Mouse (Mus musculus) limb, embryonic 11.5 days (tissue): ENCODE data around the gene Dock8. TPM values are rescaled to one million over a fixed set of nuclear protein-coding genes. Genes with fewer than 3 reads are reported as not detected.

Experiments
- ATAC-seq: fragments of 200-750 bp; cut with Nextera tagmentation; 2 replicates; pipeline ENCODE4 v1.8.0; 2017; ENCODE audit warnings: low read depth; ENCODE audit not compliant: insufficient number of reproducible peaks, low FRiP score, low TSS enrichment
- DNase-seq: peaks from one replicate; pipeline ENCODE4 v3.0.0-alpha.2; 2015; ENCODE audit warnings: low spot score
- H3K27ac ChIP-seq: fragments of 300-500 bp; sonication (generic); replicated peaks from 2 replicates; pipeline ENCODE4 v1.5.1; 2014; ENCODE audit warnings: low read depth, mild to moderate bottlenecking, low read length
- H3K27me3 ChIP-seq: fragments of 300-500 bp; sonication (generic); 2 replicates; pipeline ENCODE4 v1.6.1; 2014; ENCODE audit warnings: mild to moderate bottlenecking, low read length, mixed read lengths; ENCODE audit not compliant: control insufficient read depth, insufficient read depth
- H3K36me3 ChIP-seq: fragments of 300-500 bp; sonication (generic); 2 replicates; pipeline ENCODE4 v1.6.1; 2014; ENCODE audit warnings: mild to moderate bottlenecking, low read length, moderate library complexity, mixed read lengths; ENCODE audit not compliant: control insufficient read depth, insufficient read depth
- H3K4me1 ChIP-seq: fragments of 300-500 bp; sonication (generic); 2 replicates; pipeline ENCODE4 v1.6.1; 2014; ENCODE audit warnings: low read length, mixed read lengths; ENCODE audit not compliant: control insufficient read depth, insufficient read depth
- H3K4me2 ChIP-seq: fragments of 300-500 bp; sonication (generic); 2 replicates; pipeline ENCODE4 v1.6.1; 2014; ENCODE audit warnings: low read depth, mild to moderate bottlenecking, moderate library complexity; ENCODE audit not compliant: severe bottlenecking
- H3K4me3 ChIP-seq: fragments of 300-500 bp; sonication (generic); 2 replicates; pipeline ENCODE4 v1.5.1; 2014; ENCODE audit warnings: low read depth, low read length
- H3K9ac ChIP-seq: fragments of 300-500 bp; sonication (generic); 2 replicates; pipeline ENCODE4 v1.6.1; 2014; ENCODE audit warnings: mild to moderate bottlenecking, low read length
- H3K9me3 ChIP-seq: fragments of 300-500 bp; sonication (generic); 2 replicates; pipeline ENCODE4 v1.6.1; 2016; ENCODE audit warnings: low read length; ENCODE audit not compliant: control insufficient read depth
- WGBS: fragments of 180-500 bp; shearing (Covaris S2); extraction: QIAGEN DNeasy Blood & Tissue Kit; methylation state at CpG from one replicate; pipeline ENCODE4 v1.1.7; 2014; 5-methylcytosine and 5-hydroxymethylcytosine counted together
- polyA plus RNA-seq: library from polyadenylated mRNA; unstranded; fragments of >200 nt; fragmentation: Nextera tagmentation; extraction: Ambion mirVana; gene quantifications from 2 replicates; pipeline ENCODE4 v1.2.1, GENCODE M21; 2014

Gene Dock8
- polyA plus RNA-seq, 1 experiment from 2014 or later = 1.6 TPM

- ATAC-seq (no peak), DNase-seq (no peak)
- H3K4me2 ChIP-seq = no peak overlapping the region
- WGBS = 55% methylated on average over 8 of the region's 8 CpGs
- no peaks in the 10 kb centered on the region for H3K9me3 ChIP-seq
- no peak overlapping the region for H3K9ac ChIP-seq
- H3K36me3 ChIP-seq = no peaks in the 10 kb centered on the region
- no peak overlapping the region for H3K4me3 ChIP-seq
- no peaks in the 10 kb centered on the region for H3K27me3 ChIP-seq
- H3K4me1 ChIP-seq = no peaks in the 10 kb centered on the region
- H3K27ac ChIP-seq = no peak overlapping the region
Observed at GRCm38 (mm10) chr19:25149788-25150187, 150.5 kb downstream of the Dock8 start.

DNA sequence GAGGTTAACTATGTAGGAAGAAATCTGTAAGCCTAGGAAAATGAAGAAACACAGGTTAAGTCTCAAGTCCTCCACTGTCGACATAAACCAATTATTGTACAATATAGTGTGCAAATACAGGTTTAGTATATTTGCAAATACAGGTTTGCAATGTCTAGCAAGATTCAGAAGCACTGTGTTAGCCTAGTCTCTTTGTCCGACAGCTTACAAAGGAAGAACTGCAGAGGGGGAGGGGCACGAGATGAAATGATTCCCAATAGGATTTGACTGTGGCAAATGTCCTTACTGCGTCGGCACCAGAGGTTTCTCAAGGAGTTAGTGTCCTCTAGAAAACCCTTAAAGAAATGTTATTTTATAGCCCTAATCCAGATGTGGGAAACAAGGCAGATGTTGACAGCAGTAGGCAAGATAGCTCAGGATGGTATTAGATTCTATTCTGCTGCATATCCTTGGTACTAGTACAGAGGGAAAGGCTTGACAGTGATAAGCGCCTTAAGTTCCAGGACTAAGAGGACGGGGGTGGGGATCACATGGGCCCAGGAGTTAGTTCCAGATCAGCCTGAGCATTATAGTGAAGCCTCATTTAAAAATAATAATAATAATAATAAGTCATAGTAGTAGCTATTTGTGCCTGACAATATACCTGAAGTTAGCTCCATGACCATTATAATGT is 155.3 kb downstream of the Dock8 start:
- Histone ChIP-seq H3K27me3 (no peaks in the 10 kb centered on the region), H3K4me2 (no peak overlapping the region), H3K4me1 (no peaks in the 10 kb centered on the region), H3K4me3 (no peak overlapping the region), H3K27ac (no peak overlapping the region), H3K9ac (no peak overlapping the region), H3K9me3 (no peaks in the 10 kb centered on the region), H3K36me3 (no peaks in the 10 kb centered on the region)
- no peak for DNase-seq
- 83% methylated on average over 7 of the region's 7 CpGs for WGBS
- ATAC-seq = no peak

DNA sequence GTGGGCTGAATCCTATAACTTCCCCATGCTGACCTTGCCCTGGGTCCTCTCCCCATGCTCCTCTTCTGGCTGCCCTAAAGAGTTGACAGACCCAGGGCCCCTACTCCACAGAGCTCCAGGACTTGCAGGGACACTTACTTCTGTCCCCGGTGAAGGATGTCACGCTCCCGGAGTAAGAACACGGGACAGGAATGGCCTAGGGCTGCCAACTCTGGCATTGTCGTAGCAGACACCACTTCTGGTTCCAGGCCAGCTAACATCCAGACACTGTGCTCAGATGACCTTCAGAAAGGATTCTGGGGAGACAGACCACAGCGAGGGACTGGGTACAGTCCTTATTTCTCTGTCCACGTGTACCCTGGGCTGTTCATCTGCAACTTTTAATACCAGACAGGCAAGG is 155.9 kb downstream of the Dock8 start:
- Histone ChIP-seq H3K9me3 (no peaks in the 10 kb centered on the region), H3K36me3 (no peaks in the 10 kb centered on the region), H3K4me3 (no peak overlapping the region), H3K4me1 (no peaks in the 10 kb centered on the region), H3K27me3 (no peaks in the 10 kb centered on the region), H3K4me2 (no peak overlapping the region), H3K27ac (no peak overlapping the region), H3K9ac (no peak overlapping the region)
- no peak for ATAC-seq
- 93% methylated on average over 7 of the region's 7 CpGs for WGBS
- no peak for DNase-seq

GRCm38 (mm10) chr19:25155709-25156108 is 156.4 kb downstream of the Dock8 start:
- no peaks in the 10 kb centered on the region for H3K9me3 ChIP-seq
- H3K4me2 ChIP-seq = no peak overlapping the region
- no peaks in the 10 kb centered on the region for H3K27me3 ChIP-seq
- H3K4me3 ChIP-seq = no peak overlapping the region
- no peaks in the 10 kb centered on the region for H3K4me1 ChIP-seq
- no peaks in the 10 kb centered on the region for H3K36me3 ChIP-seq
- H3K27ac ChIP-seq = no peak overlapping the region
- DNase-seq = no peak
- H3K9ac ChIP-seq = no peak overlapping the region
- ATAC-seq = no peak
- 82% methylated on average over 11 of the region's 11 CpGs for WGBS

DNA sequence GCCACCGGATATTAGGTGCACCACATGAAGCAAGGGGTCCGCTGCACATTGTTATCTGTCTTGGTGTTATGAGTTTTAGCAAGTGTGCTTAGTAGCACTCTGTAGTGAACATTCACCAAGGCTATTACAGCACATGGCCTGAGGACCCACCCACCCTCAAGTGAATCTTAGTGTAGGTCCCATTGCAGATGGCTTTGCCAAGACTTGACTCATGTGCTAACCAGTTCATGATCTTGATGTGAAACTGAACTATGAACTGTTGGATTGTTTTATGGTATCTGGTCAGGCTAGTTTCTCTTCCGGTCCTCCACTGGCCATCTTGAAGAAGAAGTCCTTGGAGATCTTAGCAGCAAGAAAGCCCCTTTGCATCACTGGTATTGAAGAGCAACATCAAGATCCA is 162.9 kb downstream of the Dock8 start:
- H3K4me2 ChIP-seq = no peak overlapping the region
- no peak for DNase-seq
- no peak for ATAC-seq
- no peaks in the 10 kb centered on the region for H3K36me3 ChIP-seq
- no peak overlapping the region for H3K9ac ChIP-seq
- H3K9me3 ChIP-seq = no peaks in the 10 kb centered on the region
- H3K4me3 ChIP-seq = no peak overlapping the region
- 89% methylated on average over 3 of the region's 3 CpGs for WGBS
- no peaks in the 10 kb centered on the region for H3K27me3 ChIP-seq
- H3K27ac ChIP-seq = no peak overlapping the region
- no peaks in the 10 kb centered on the region for H3K4me1 ChIP-seq

GRCm38 (mm10) chr19:25163426-25163825 is 164.1 kb downstream of the Dock8 start:
- no peak for DNase-seq
- Histone ChIP-seq H3K27me3 (no peaks in the 10 kb centered on the region), H3K4me2 (no peak overlapping the region), H3K36me3 (no peaks in the 10 kb centered on the region), H3K4me1 (no peaks in the 10 kb centered on the region), H3K9ac (no peak overlapping the region), H3K4me3 (no peak overlapping the region), H3K27ac (no peak overlapping the region), H3K9me3 (no peaks in the 10 kb centered on the region)
- ATAC-seq = no peak
- 92% methylated on average over 12 of the region's 12 CpGs for WGBS

DNA sequence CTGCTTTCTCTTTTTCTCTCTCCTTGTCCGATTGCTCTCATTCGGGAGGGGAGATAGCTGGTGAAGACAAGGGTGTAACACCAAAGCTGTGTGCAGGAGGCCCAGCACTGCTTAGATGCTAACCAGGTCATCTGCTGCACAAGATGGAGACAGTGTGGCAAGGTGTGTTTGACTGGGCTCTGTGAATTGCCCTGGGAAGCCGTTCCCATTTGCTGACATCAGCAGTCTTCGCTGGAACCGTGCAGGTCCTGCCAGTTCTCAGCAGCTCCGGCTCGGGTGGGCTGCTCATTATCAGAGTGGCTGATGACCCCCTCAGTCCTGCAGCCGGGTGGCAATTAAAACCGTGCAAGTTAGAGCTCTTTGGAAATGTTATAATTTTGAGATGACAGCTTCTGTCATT is 167.1 kb downstream of the Dock8 start:
- H3K4me1 ChIP-seq = no peaks in the 10 kb centered on the region
- ATAC-seq = no peak
- H3K4me3 ChIP-seq = no peak overlapping the region
- no peak overlapping the region for H3K27ac ChIP-seq
- H3K27me3 ChIP-seq = no peaks in the 10 kb centered on the region
- H3K36me3 ChIP-seq = no peaks in the 10 kb centered on the region
- H3K4me2 ChIP-seq = no peak overlapping the region
- no peak for DNase-seq
- no peak overlapping the region for H3K9ac ChIP-seq
- H3K9me3 ChIP-seq = no peaks in the 10 kb centered on the region
- WGBS = 55% methylated on average over 9 of the region's 9 CpGs

DNA sequence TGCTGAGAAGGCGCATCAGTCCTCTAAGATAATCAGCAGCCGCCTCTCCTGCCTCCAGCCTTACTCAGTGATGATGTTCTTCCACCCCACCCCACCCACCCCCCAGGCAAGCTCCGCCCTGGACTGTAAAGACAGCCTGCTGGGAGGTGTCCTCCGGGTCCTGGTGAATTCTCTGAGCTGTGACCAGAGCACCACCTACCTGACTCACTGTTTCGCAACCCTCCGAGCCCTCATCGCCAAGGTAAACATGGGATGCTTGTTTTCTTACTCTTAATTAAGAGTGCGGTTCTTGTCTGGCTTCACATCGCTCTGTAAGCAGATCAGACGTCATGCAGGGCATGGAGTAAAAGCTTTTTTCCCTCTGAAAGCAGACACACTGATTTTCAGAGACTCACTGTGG is 172.1 kb downstream of the Dock8 start:
- Histone ChIP-seq H3K27me3 (no peaks in the 10 kb centered on the region), H3K27ac (no peak overlapping the region), H3K9me3 (no peaks in the 10 kb centered on the region), H3K4me2 (no peak overlapping the region), H3K4me3 (no peak overlapping the region), H3K36me3 (no peaks in the 10 kb centered on the region), H3K4me1 (no peaks in the 10 kb centered on the region), H3K9ac (no peak overlapping the region)
- no peak for DNase-seq
- 67% methylated on average over 10 of the region's 10 CpGs for WGBS
- ATAC-seq = no peak

DNA sequence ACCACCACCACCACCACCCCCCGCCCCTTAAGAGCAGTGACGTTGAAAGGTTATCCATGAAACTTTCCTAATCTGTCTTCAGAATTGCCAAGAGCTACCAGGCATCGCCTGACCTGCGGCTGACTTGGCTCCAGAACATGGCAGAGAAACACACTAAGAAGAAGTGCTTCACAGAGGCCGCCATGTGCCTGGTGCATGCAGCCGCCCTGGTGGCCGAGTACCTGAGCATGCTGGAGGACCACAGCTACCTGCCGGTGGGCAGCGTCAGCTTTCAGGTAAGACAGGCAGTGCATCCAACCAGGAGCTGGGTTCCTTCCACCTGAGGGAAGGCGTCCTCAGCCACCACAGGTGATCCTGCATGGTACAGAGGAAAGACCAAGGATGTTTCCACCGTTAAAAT is 177.4 kb downstream of the Dock8 start:
- Histone ChIP-seq H3K9ac (no peak overlapping the region), H3K4me3 (no peak overlapping the region), H3K4me1 (no peaks in the 10 kb centered on the region), H3K27me3 (no peaks in the 10 kb centered on the region), H3K27ac (no peak overlapping the region), H3K9me3 (no peaks in the 10 kb centered on the region), H3K4me2 (no peak overlapping the region), H3K36me3 (peaks cover 2% of the 10 kb centered on the region; the same call in 1 of the 2 replicates)
- 89% methylated on average over 11 of the region's 11 CpGs for WGBS
- ATAC-seq (no peak), DNase-seq (no peak)
